Mouse (Mus musculus) neural tube, embryonic 11.5 days (tissue): ENCODE measurements around the gene Fbxo47. TPM values are rescaled to one million over a fixed set of nuclear protein-coding genes. Genes with fewer than 3 reads are reported as not detected.

Experiments used
- ATAC-seq: fragments of 200-750 bp; cut with Nextera tagmentation; 2 replicates; pipeline ENCODE4 v1.8.0; 2017; ENCODE audit warnings: moderate number of reproducible peaks, mild to moderate bottlenecking, moderate TSS enrichment, moderate library complexity; ENCODE audit not compliant: insufficient read depth, low FRiP score, low TSS enrichment
- DNase-seq: peaks from one replicate; pipeline ENCODE4 v3.0.0-alpha.2; 2015; ENCODE audit warnings: low spot score
- H3K27ac ChIP-seq: fragments of 300-500 bp; sonication (generic); 2 replicates; pipeline ENCODE4 v1.5.1; 2014; ENCODE audit warnings: low read depth, mild to moderate bottlenecking, low read length
- H3K27me3 ChIP-seq: fragments of 300-500 bp; sonication (generic); 2 replicates; pipeline ENCODE4 v1.6.1; 2014; ENCODE audit warnings: mild to moderate bottlenecking, low read length, mixed read lengths; ENCODE audit not compliant: control insufficient read depth, insufficient read depth
- H3K36me3 ChIP-seq: fragments of 300-500 bp; sonication (generic); 2 replicates; pipeline ENCODE4 v1.6.1; 2014; ENCODE audit warnings: mild to moderate bottlenecking, low read length, moderate library complexity, mixed read lengths; ENCODE audit not compliant: control insufficient read depth, insufficient read depth
- H3K4me1 ChIP-seq: fragments of 300-500 bp; sonication (generic); 2 replicates; pipeline ENCODE4 v1.6.1; 2014; ENCODE audit warnings: low read length, mixed read lengths; ENCODE audit not compliant: control insufficient read depth, insufficient read depth
- H3K4me2 ChIP-seq: fragments of 300-500 bp; sonication (generic); 2 replicates; pipeline ENCODE4 v1.6.1; 2014; ENCODE audit warnings: low read depth, mild to moderate bottlenecking, moderate library complexity
- H3K4me3 ChIP-seq: fragments of 300-500 bp; sonication (generic); 2 replicates; pipeline ENCODE4 v1.5.1; 2014; ENCODE audit warnings: low read depth, low read length
- H3K9ac ChIP-seq: fragments of 300-500 bp; sonication (generic); 2 replicates; pipeline ENCODE4 v1.6.1; 2014; ENCODE audit warnings: mild to moderate bottlenecking, low read length
- H3K9me3 ChIP-seq: fragments of 300-500 bp; sonication (generic); 2 replicates; pipeline ENCODE4 v1.6.1; 2016; ENCODE audit warnings: low read length; ENCODE audit not compliant: control insufficient read depth
- WGBS: fragments of 180-500 bp; shearing (Covaris S2); extraction: QIAGEN DNeasy Blood & Tissue Kit; methylation state at CpG from one replicate; pipeline ENCODE4 v1.1.7; 2014; 5-methylcytosine and 5-hydroxymethylcytosine counted together
- polyA plus RNA-seq: library from polyadenylated mRNA; unstranded; fragments of >200 nt; fragmentation: Nextera tagmentation; extraction: Ambion mirVana; gene quantifications from 2 replicates; pipeline ENCODE4 v1.2.1, GENCODE M21; 2014

Fbxo47 gene
- polyA plus RNA-seq, 1 experiment from 2014 or later = 0.53 TPM

DNA sequence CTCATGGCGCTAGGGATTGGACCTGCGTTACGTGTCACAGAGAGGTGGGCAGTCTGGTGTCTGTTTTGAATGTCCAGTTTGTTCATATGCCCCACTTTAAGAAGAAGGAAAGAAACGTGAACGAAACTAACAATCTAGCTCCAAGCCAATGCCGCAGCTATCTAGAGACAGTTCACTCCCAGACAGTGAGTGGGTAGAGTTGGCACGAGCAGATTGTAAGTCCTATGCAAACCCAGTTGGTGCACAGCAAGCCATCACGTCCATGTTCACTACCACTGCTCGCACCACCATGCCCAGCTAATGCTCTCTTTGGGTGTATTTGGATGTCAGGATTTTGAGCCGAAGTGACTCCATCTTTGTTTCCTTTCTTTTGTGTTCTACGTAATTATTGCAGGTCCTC, 59.8 kb downstream of the Fbxo47 start:
- no peak overlapping the region for H3K9ac ChIP-seq
- no peaks in the 10 kb centered on the region for H3K9me3 ChIP-seq
- no peak overlapping the region for H3K4me2 ChIP-seq
- ATAC-seq (no peak), DNase-seq (no peak)
- 96% methylated on average over 11 of the region's 11 CpGs for WGBS
- no peak overlapping the region for H3K4me3 ChIP-seq
- peaks cover 2% of the 10 kb centered on the region; the same call in 1 of the 2 replicates for H3K36me3 ChIP-seq
- H3K27ac ChIP-seq = no peak overlapping the region
- no peaks in the 10 kb centered on the region for H3K27me3 ChIP-seq
- no peaks in the 10 kb centered on the region for H3K4me1 ChIP-seq

DNA sequence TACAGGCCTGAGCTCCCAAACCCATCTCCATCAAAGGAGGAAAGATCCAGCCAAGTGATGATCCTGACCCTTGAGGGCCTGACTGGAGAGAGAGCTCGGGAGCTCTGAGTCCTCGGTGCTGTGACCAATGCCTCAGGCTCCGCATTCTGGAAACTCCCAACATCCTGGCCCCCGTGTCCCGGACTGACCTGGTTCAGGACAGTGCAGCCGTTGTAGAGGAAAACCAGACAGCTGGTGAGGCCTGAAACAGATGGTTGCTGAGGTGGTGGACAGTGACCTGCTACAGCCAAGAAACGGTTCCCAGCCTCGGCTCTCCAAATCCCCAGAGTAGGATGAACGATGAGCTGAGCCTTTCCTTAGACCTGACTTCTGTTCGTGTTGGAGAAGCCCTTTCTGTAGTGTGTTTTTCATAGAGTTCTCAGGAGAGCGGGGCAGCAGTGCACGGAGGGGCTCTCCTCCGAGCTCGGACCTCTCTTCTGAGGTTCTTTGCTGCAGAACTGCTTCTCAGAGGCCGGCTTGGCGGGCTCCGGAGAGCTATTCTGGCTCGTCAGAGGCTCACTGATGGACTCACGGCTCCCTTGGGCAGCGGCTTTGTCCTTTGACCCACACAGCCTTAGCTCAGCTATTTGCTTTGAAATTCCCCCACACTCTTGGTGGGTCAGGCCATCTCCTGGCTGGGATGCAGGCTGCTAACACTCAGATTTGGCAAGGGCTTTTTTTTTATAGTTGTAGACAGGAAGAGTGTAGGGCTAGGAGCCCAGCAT, 60.9 kb downstream of the Fbxo47 start:
- H3K4me2 ChIP-seq = no peak overlapping the region
- ATAC-seq (no peak), DNase-seq (no peak)
- no peak overlapping the region for H3K4me3 ChIP-seq
- H3K4me1 ChIP-seq = peaks cover 10% of the 10 kb centered on the region
- 79% methylated on average over 20 of the region's 20 CpGs for WGBS
- H3K36me3 ChIP-seq = peaks cover 2% of the 10 kb centered on the region; the same call in 1 of the 2 replicates
- H3K9ac ChIP-seq = no peak overlapping the region; the same call in 1 of the 2 replicates
- H3K27ac ChIP-seq = no peak overlapping the region
- no peaks in the 10 kb centered on the region for H3K27me3 ChIP-seq
- H3K9me3 ChIP-seq = no peaks in the 10 kb centered on the region

DNA sequence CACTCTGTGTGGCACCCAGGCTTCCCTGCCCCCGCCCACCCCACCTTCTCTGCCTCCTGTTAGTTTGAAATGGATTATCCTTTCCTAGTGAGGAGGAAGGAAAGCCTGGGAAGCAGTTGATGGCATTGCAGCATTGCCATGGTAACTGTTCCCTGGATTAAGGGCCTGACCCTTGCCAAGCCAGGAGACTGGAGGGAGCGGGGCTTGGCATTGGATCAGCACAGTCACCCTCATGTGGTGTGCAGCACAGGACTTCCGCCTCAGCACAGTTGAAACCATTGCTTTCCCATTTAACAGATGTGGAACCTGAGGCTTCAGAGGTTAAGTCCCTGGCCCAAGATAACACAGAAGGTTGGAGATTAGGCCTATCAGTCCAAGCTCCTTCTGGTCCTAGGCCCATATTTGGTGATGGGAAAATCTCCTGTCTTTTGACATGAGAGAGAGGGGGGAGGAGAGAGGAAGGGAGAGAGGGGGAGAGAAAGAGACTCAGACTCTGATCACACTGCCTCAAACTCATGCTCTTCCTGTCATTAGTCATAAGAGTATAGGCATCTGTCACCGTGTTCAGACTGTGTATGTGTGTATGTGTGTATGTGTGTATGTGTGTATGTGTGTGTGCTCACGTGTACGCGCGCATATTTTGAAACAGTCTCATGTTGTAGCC, 62.4 kb downstream of the Fbxo47 start:
- H3K4me3 ChIP-seq = no peak overlapping the region
- H3K4me1 ChIP-seq = peaks cover 18% of the 10 kb centered on the region
- no peak overlapping the region for H3K27ac ChIP-seq
- ATAC-seq = no peak
- H3K9ac ChIP-seq = no peak overlapping the region
- H3K9me3 ChIP-seq = no peaks in the 10 kb centered on the region
- WGBS = 97% methylated on average over 8 of the region's 8 CpGs
- DNase-seq = no peak
- H3K4me2 ChIP-seq = no peak overlapping the region
- no peaks in the 10 kb centered on the region for H3K27me3 ChIP-seq
- H3K36me3 ChIP-seq = peaks cover 2% of the 10 kb centered on the region; the same call in 1 of the 2 replicates

DNA sequence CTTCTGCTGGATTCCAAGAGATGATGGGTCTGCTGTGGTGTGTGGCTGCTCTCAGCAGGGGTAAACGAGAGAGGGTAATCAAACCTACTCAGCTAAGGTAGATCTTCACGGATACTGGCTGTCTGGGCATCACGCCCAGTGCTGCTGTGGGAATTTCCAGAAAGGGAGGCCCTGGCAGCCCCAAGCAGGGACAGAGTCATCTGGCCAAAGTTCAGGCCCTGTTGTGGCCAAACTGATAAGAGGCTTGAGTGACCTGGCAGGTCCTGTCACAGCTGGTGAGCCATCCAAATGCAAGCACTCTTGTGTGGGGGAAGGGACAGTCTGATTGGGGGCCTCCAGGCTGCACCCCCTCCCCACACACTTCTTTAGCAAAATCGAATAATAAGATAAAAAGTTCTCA, 63.1 kb downstream of the Fbxo47 start:
- WGBS = 75% methylated on average over 4 of the region's 4 CpGs
- H3K27me3 ChIP-seq = no peaks in the 10 kb centered on the region
- H3K4me3 ChIP-seq = no peak overlapping the region
- H3K4me1 ChIP-seq = peaks cover 18% of the 10 kb centered on the region
- no peak overlapping the region for H3K9ac ChIP-seq
- peaks cover 2% of the 10 kb centered on the region; the same call in 1 of the 2 replicates for H3K36me3 ChIP-seq
- no peaks in the 10 kb centered on the region for H3K9me3 ChIP-seq
- ATAC-seq (no peak), DNase-seq (no peak)
- H3K27ac ChIP-seq = no peak overlapping the region
- no peak overlapping the region for H3K4me2 ChIP-seq

DNA sequence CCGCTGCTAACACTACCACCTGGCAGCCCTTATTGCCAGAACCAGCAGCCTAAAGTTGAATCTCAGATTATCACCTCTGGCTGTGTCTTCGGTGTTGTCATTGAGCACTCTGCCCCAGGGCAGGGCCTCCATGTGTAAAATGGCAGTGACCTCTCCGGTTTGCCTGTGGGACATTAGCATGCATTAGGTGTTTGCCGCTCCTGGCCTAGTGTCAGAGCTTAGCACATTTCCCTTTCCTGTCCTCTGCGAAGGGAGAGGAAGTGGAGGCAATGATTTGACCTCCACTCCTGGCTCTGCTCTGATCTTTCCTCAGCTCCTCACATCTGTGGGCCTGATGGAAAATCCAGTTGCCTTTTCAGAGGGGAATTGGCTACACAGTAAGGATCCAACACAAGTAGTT, 64.0 kb downstream of the Fbxo47 start:
- peaks cover 21% of the 10 kb centered on the region for H3K4me1 ChIP-seq
- no peaks in the 10 kb centered on the region for H3K9me3 ChIP-seq
- H3K4me2 ChIP-seq = no peak overlapping the region
- H3K27me3 ChIP-seq = no peaks in the 10 kb centered on the region
- H3K4me3 ChIP-seq = no peak overlapping the region
- no peaks in the 10 kb centered on the region; the same call in 1 of the 2 replicates for H3K36me3 ChIP-seq
- WGBS = 72% methylated on average over 5 of the region's 5 CpGs
- ATAC-seq (no peak), DNase-seq (no peak)
- H3K27ac ChIP-seq = no peak overlapping the region
- H3K9ac ChIP-seq = no peak overlapping the region

DNA sequence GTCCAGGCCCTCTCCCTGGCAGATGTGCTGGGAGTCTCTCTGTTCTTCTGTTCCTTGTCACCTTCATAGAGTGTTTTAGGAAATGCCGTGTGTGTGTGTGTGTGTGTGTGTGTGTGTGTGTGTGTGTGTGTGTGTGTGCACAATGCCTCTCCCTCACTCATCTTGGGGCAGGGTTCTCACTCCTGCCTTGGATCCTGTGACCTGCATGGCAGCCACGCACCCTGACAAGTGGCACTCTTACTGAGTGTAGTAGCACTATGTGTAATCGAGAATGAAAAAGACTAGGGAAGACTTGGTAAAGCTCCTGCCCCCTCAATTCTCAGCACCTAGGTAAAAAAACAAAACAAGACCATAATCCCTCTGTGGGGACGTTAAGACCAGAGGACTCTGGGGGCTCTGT, 64.9 kb downstream of the Fbxo47 start:
- H3K4me3 ChIP-seq = no peak overlapping the region
- no peaks in the 10 kb centered on the region for H3K27me3 ChIP-seq
- H3K9ac ChIP-seq = peak overlapping the region; percentile 68
- DNase-seq = no peak
- H3K27ac ChIP-seq = no peak overlapping the region
- no peak for ATAC-seq
- no peaks in the 10 kb centered on the region for H3K9me3 ChIP-seq
- H3K4me1 ChIP-seq = peaks cover 23% of the 10 kb centered on the region
- no peaks in the 10 kb centered on the region; the same call in 1 of the 2 replicates for H3K36me3 ChIP-seq
- H3K4me2 ChIP-seq = no peak overlapping the region
- WGBS = 68% methylated on average over 4 of the region's 4 CpGs

DNA sequence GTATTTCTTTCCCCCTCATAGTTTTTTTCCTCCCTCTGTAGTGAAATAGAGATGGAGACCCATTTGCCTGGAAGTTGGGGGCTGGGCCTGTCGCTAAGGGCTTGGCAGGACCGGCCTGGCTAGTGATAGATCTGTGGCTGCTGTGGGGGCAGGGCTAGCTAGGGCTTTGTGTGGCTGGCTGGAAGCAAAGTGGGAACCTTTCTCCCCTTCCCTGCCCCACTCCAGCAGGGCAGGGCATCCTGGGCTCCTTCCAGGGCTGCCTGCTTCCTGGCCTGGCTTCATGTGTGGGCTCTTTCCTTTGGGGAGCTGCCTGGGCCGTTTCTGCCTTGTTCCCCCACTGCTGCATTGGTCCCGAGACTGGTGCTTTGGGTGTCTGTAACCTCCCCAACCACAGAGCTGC, 65.4 kb downstream of the Fbxo47 start:
- Histone ChIP-seq H3K9ac (peak overlapping the region; percentile 68), H3K9me3 (no peaks in the 10 kb centered on the region), H3K4me3 (no peak overlapping the region), H3K4me2 (peak overlapping the region; percentile 4; the same call in 1 of the 2 replicates), H3K4me1 (peaks cover 25% of the 10 kb centered on the region), H3K27me3 (no peaks in the 10 kb centered on the region), H3K27ac (peak overlapping the region; percentile 84), H3K36me3 (no peaks in the 10 kb centered on the region; the same call in 1 of the 2 replicates)
- 7% methylated on average over 4 of the region's 4 CpGs for WGBS
- DNase-seq = peak; percentile 81
- peak; percentile 55; the same call in 1 of the 2 replicates for ATAC-seq

DNA sequence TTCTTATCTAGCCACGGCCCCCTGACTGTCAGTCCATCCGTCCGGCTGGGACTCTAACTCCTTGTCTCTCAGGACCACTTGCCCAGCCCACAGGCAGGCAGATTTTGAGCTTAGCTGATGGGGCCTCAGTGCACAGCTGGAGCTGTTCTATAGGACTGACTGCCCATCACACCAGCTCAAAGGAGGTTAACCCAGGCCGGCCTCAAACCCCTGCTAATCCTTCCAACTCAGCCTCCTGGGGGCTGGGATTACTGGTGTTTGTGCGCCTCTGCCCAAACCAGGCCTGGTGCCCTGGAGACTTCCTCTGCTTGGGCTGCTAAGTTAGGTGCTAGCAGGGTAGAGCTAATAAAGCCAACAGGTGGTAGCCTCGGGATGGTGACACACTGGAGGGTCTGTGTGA, 66.0 kb downstream of the Fbxo47 start:
- Histone ChIP-seq H3K36me3 (no peaks in the 10 kb centered on the region; the same call in 1 of the 2 replicates), H3K4me3 (no peak overlapping the region), H3K4me2 (no peak overlapping the region), H3K9me3 (no peaks in the 10 kb centered on the region), H3K27me3 (no peaks in the 10 kb centered on the region), H3K9ac (peak overlapping the region; percentile 68; the same call in 1 of the 2 replicates), H3K4me1 (peaks cover 29% of the 10 kb centered on the region), H3K27ac (peak overlapping the region; percentile 84; the same call in 1 of the 2 replicates)
- WGBS = 45% methylated on average over 6 of the region's 6 CpGs
- ATAC-seq (no peak), DNase-seq (no peak)
